ENCODE assay signal across 9 mouse cellular contexts in genomic region chr12:113220447-113220846, GRCm38 (mm10). TPM values are rescaled to one million over a fixed set of nuclear protein-coding genes. Genes with fewer than 3 reads are reported as not detected.
DNase-seq lines count a peak whose midpoint lies in the region; ATAC-seq lines count a peak whose summit lies in the region.
"Had no signal": no experiment of that assay in that cellular context is flagged by ENCODE, and none has a peak within 500 bp of the region (broad histone marks: within the 10 kb centered on the region; RNA-seq: fewer than 3 reads in every experiment).

No protein-coding gene starts in this region.

- peak; percentile 57 for ATAC-seq in heart, embryonic 11.5 days (replicated peaks; ENCODE audit: insufficient number of reproducible peaks, low FRiP score, low TSS enrichment)
- ATAC-seq in kidney, embryonic 15.5 days (replicated peaks; ENCODE audit: low FRiP score) = peak; percentile 34
- peak; percentile 49 for ATAC-seq in liver, embryonic 11.5 days (replicated peaks; ENCODE audit: low FRiP score)
- ATAC-seq in stomach, embryonic 16.5 days (ENCODE audit: insufficient read depth, low FRiP score) = peak; percentile 31; the same call in 1 of the 2 replicates

- no peaks in the 10 kb centered on the region for H3K9me3 ChIP-seq in heart, embryonic 11.5 days (replicated peaks; ENCODE audit: control insufficient read depth, low read length)
- no peaks in the 10 kb centered on the region for H3K9me3 ChIP-seq in kidney, embryonic 15.5 days (replicated peaks)
- H3K9me3 ChIP-seq in liver, embryonic 11.5 days (ENCODE audit: control insufficient read depth, low read length) = no peaks in the 10 kb centered on the region
- H3K9me3 ChIP-seq in stomach, embryonic 16.5 days (replicated peaks; ENCODE audit: control insufficient read depth, low read length) = no peaks in the 10 kb centered on the region

- no peak overlapping the region for H3K4me2 ChIP-seq in heart, embryonic 11.5 days
- H3K4me2 ChIP-seq in kidney, embryonic 15.5 days = no peak overlapping the region
- no peak overlapping the region for H3K4me2 ChIP-seq in liver, embryonic 11.5 days
- no peak overlapping the region for H3K4me2 ChIP-seq in stomach, embryonic 16.5 days (ENCODE audit: low read depth, low read length)

- 38% methylated on average over 4 of the region's 4 CpGs for WGBS in heart, embryonic 11.5 days (ENCODE audit: insufficient replicate concordance)
- WGBS in kidney, embryonic 15.5 days = 40% methylated on average over 4 of the region's 4 CpGs
- 39% methylated on average over 4 of the region's 4 CpGs for WGBS in liver, embryonic 11.5 days
- 33% methylated on average over 4 of the region's 4 CpGs for WGBS in stomach, embryonic 16.5 days

- H3K36me3 ChIP-seq in heart, embryonic 11.5 days (ENCODE audit: control insufficient read depth, insufficient read depth, low read length) = no peaks in the 10 kb centered on the region
- H3K36me3 ChIP-seq in kidney, embryonic 15.5 days = no peaks in the 10 kb centered on the region
- H3K36me3 ChIP-seq in liver, embryonic 11.5 days (ENCODE audit: control insufficient read depth, insufficient read depth, low read length) = no peaks in the 10 kb centered on the region
- H3K36me3 ChIP-seq in stomach, embryonic 16.5 days (ENCODE audit: control insufficient read depth, insufficient read depth, low read length) = no peaks in the 10 kb centered on the region

- DNase-seq in 3T3-L1 (ENCODE audit: low read depth, low spot score) = peak; percentile 84
- peak; percentile 85 for DNase-seq in NIH3T3 (ENCODE audit: low read depth)
- peak; percentile 74 for DNase-seq in embryo, embryonic 11 days
- no peak for DNase-seq in liver, embryonic 11.5 days (ENCODE audit: low spot score)
- DNase-seq in naive thymus-derived CD4-positive, alpha-beta T cell, adult 2 months (ENCODE audit: low read depth) = peak; percentile 89

- no peaks in the 10 kb centered on the region for H3K27me3 ChIP-seq in heart, embryonic 11.5 days (ENCODE audit: control insufficient read depth, insufficient read depth, low read length)
- no peaks in the 10 kb centered on the region for H3K27me3 ChIP-seq in kidney, embryonic 15.5 days
- no peaks in the 10 kb centered on the region for H3K27me3 ChIP-seq in liver, embryonic 11.5 days (replicated peaks; ENCODE audit: control insufficient read depth, insufficient read depth, low read length)
- no peaks in the 10 kb centered on the region for H3K27me3 ChIP-seq in stomach, embryonic 16.5 days (ENCODE audit: control insufficient read depth, insufficient read depth, low read length)

- H3K4me3 ChIP-seq in heart, embryonic 11.5 days (ENCODE audit: low read depth, low read length) = no peak overlapping the region
- no peak overlapping the region for H3K4me3 ChIP-seq in kidney, embryonic 15.5 days (replicated peaks)
- no peak overlapping the region for H3K4me3 ChIP-seq in liver, embryonic 11.5 days (ENCODE audit: low read depth, low read length)
- no peak overlapping the region for H3K4me3 ChIP-seq in stomach, embryonic 16.5 days (replicated peaks; ENCODE audit: low read length)
- H3K4me3 ChIP-seq: erythroblast, embryonic 14.5 days had no signal

- no peaks in the 10 kb centered on the region for H3K4me1 ChIP-seq in heart, embryonic 11.5 days (ENCODE audit: control insufficient read depth, insufficient read depth, low read length)
- peaks cover 3% of the 10 kb centered on the region; the same call in 1 of the 2 replicates for H3K4me1 ChIP-seq in kidney, embryonic 15.5 days
- no peaks in the 10 kb centered on the region; the same call in 1 of the 2 replicates for H3K4me1 ChIP-seq in liver, embryonic 11.5 days (replicated peaks; ENCODE audit: control insufficient read depth, insufficient read depth, low read length)
- peaks cover 3% of the 10 kb centered on the region; the same call in 1 of the 2 replicates for H3K4me1 ChIP-seq in stomach, embryonic 16.5 days (ENCODE audit: control insufficient read depth, insufficient read depth, low read length)

- H3K9ac ChIP-seq in heart, embryonic 11.5 days (ENCODE audit: low read depth, low read length) = no peak overlapping the region
- H3K9ac ChIP-seq in kidney, embryonic 15.5 days = no peak overlapping the region
- no peak overlapping the region for H3K9ac ChIP-seq in liver, embryonic 11.5 days (ENCODE audit: low read depth, low read length)
- H3K9ac ChIP-seq in stomach, embryonic 16.5 days (ENCODE audit: low read length) = no peak overlapping the region

- H3K27ac ChIP-seq in heart, embryonic 11.5 days (ENCODE audit: low read depth, low read length) = no peak overlapping the region
- H3K27ac ChIP-seq in kidney, embryonic 15.5 days = no peak overlapping the region
- no peak overlapping the region for H3K27ac ChIP-seq in liver, embryonic 11.5 days (ENCODE audit: low read depth, low read length)
- no peak overlapping the region for H3K27ac ChIP-seq in stomach, embryonic 16.5 days (ENCODE audit: low read length)

RNA-seq across cellular contexts. Expression of gene Tmem121, which starts 34.7 kb away (rescaled TPM):
- 1.00 and 1.5 TPM in 2 replicates for polyA plus RNA-seq in heart, embryonic 11.5 days (2014; fragmentation: Nextera tagmentation; extraction: Ambion mirVana)
- polyA plus RNA-seq in kidney, embryonic 15.5 days (2015; fragmentation: Nextera tagmentation; extraction: Ambion mirVana) = 9.5 and 10.5 TPM in 2 replicates
- 1.1 and 2.0 TPM in 2 replicates for polyA plus RNA-seq in liver, embryonic 11.5 days (2014; fragmentation: Nextera tagmentation; extraction: Ambion mirVana)
- polyA plus RNA-seq in stomach, embryonic 16.5 days (2015; fragmentation: Nextera tagmentation; extraction: Ambion mirVana) = 4.6 and 6.5 TPM in 2 replicates
- polyA plus RNA-seq: erythroblast, embryonic 14.5 days had no signal
